Mouse (Mus musculus) ES-Bruce4 (cell line): ENCODE results near the gene Nfs1.

Experiments used
- CTCF ChIP-seq: IDR thresholded peaks from one replicate; pipeline ENCODE4 v1.8.1; 2011; ENCODE audit warnings: low read depth, low read length
- EP300 ChIP-seq: IDR thresholded peaks from 2 replicates; pipeline ENCODE4 v1.6.1; 2011; ENCODE audit warnings: low read depth, low read length; ENCODE audit not compliant: insufficient read depth
- POLR2A ChIP-seq: IDR thresholded peaks from one replicate; pipeline ENCODE4 v1.8.1; 2011; ENCODE audit warnings: low read length; ENCODE audit not compliant: insufficient read depth

DNA sequence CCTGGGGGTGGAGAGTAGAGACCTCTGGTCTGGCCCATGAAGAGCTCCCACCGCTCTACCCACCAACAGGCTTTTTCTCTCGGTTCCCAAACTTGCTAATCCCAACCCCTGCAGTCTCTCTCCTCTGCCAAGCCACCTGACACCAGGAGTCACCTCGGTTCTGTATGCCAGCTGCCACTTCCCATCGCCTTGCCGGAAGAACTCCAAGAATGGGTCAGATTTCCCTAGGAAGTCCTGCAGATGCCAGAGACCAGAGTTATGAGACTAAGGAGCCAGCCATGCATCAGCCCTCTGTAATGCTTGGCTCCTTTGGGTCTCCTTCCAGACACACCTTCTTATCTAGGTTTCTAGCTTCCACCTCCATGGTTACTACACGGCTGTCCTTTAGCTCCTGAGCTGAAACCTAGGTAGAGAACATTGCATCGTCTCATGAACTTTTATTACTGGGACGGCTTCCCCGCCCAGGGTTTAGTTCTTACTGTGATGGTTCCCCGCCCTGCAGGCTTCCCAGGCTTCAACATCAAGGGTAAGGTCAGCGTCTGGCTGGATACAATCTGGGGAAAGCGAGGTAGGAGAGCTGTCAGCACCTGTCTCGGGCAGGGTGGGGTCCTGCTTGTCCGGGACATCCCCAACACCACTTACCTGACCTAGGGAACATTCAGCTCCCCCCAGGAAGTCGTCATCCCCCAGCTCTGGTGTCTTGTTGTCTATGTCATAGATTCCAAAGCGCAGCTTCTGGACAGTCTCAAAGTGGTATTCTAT lies 65.4 kb downstream of the Nfs1 start:
- TF ChIP-seq POLR2A (no peak), CTCF (no peak), EP300 (no peak)
